Mouse (Mus musculus) bone marrow, adult 2 months (tissue): ENCODE measurements around the gene Tmem216.

Source experiments
- CTCF ChIP-seq: fragments of 200-500 bp; IDR thresholded peaks from 2 replicates; pipeline ENCODE4 v1.5.1; 2011; ENCODE audit warnings: low read length, control low read depth; ENCODE audit not compliant: control insufficient read depth, insufficient read depth
- POLR2A ChIP-seq: fragments of 200-500 bp; IDR thresholded peaks from 2 replicates; pipeline ENCODE4 v1.6.1; 2011; ENCODE audit warnings: low read depth, mild to moderate bottlenecking, control low read depth, low read length, borderline replicate concordance; ENCODE audit not compliant: control insufficient read depth

DNA sequence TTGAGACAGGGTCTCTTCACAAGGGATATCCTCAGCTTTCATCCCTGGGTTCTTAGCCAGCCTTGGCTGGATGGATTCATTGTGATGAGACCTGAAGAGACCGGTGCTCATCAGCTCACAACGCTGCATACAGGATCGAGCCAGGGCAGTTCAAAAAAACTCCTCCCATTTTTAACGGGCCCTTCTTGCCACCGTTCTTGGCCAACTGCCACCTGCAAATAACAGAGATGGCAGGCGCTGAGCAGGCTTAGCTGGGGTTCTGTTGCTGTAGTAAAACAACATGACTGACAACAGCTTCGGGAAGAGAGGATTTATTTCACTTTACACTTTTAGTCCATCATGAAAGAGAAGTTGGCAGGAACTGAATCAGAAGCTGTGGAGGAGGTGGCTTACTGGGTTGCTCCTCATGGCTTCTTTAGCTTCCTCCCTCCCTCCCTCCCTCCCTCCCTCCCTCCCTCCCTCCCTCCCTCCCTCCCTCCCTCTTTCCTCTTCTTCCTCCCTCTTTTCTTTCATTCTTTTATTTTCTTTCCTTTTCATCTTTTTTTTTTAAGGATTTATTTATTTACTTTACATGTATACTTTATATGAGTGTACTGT lies 27.6 kb upstream of the Tmem216 start:
- TF ChIP-seq CTCF = no peak
- no peak for TF ChIP-seq POLR2A
